In the genomic region with DNA sequence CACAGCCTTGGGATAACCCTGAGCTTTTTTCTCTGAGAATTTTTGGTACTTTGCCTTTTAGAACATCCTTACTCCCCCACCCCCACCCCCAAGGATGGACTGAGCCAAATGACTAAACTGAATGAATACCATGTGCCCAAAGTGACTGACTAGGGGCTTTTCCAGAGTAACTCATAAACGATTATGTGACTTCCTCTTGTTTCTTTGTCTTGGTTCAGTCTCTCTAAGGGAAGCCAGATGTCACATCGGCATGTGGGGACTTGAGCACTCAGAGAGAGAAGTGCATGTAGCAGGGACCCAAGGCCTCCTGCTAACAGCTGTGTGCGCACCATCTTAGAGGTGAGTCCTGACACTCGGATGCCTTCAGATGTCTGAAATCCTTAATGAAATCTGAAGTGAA, we compare ENCODE assay signal across 19 mouse cellular contexts.
DNase-seq lines count a peak whose midpoint lies in the region; ATAC-seq and TF ChIP-seq lines count a peak whose summit lies in the region.
"Had no signal": no experiment of that assay in that cellular context is flagged by ENCODE, and none has a peak within 500 bp of the region (broad histone marks: within the 10 kb centered on the region; RNA-seq: fewer than 3 reads in every experiment).

No protein-coding gene starts in this region.

- ATAC-seq in G1E (ENCODE audit: extremely low read depth, insufficient number of reproducible peaks, low FRiP score, poor library complexity, severe bottlenecking), result peak; percentile 54
- ATAC-seq in embryonic facial prominence, embryonic 11.5 days (replicated peaks; ENCODE audit: insufficient number of reproducible peaks, low FRiP score, low TSS enrichment, low read depth), result peak; percentile 70; the same call in 1 of the 2 replicates
- no peak for ATAC-seq in limb, embryonic 11.5 days (ENCODE audit: insufficient number of reproducible peaks, low FRiP score, low TSS enrichment, low read depth)
- no peak; the same call in 1 of the 2 replicates for ATAC-seq in megakaryocyte progenitor cell, adult 5-6 weeks (replicated peaks; ENCODE audit: poor library complexity)
- ATAC-seq: CD4-positive, CD25-positive, alpha-beta regulatory T cell, adult 4 months; forebrain, postnatal 0 days; hindbrain, postnatal 0 days; midbrain, embryonic 15.5 days had no signal

- no peak for TF ChIP-seq CTCF in G1E (IDR thresholded peaks at IDR 0.05; ENCODE audit: low read depth, low read length)

- no peak overlapping the region for H3K4me3 ChIP-seq in G1E (ENCODE audit: low read depth, low read length)
- no peak overlapping the region for H3K4me3 ChIP-seq in embryonic facial prominence, embryonic 11.5 days (ENCODE audit: low read depth, low read length)
- no peak overlapping the region for H3K4me3 ChIP-seq in limb, embryonic 11.5 days (ENCODE audit: low read depth, low read length)
- H3K4me3 ChIP-seq: gastrocnemius, adult 2 months; lung, embryonic 15.5 days; midbrain, embryonic 15.5 days had no signal

- 37% methylated on average over 4 of the region's 4 CpGs for WGBS in embryonic facial prominence, embryonic 11.5 days
- WGBS in limb, embryonic 11.5 days, result 20% methylated on average over 4 of the region's 4 CpGs

- H3K4me1 ChIP-seq in G1E (ENCODE audit: insufficient read depth, low read depth, low read length), result peaks cover 28% of the 10 kb centered on the region
- no peaks in the 10 kb centered on the region for H3K4me1 ChIP-seq in embryonic facial prominence, embryonic 11.5 days (ENCODE audit: control insufficient read depth, insufficient read depth, low read length)
- H3K4me1 ChIP-seq in limb, embryonic 11.5 days (ENCODE audit: control insufficient read depth, insufficient read depth, low read length), result no peaks in the 10 kb centered on the region
- H3K4me1 ChIP-seq: lung, embryonic 15.5 days; midbrain, embryonic 15.5 days had no signal

- H3K27ac ChIP-seq in embryonic facial prominence, embryonic 11.5 days (replicated peaks; ENCODE audit: low read depth, low read length), result no peak overlapping the region
- no peak overlapping the region for H3K27ac ChIP-seq in limb, embryonic 11.5 days (replicated peaks; ENCODE audit: low read depth, low read length)
- H3K27ac ChIP-seq: gastrocnemius, adult 2 months; hindbrain, postnatal 0 days; lung, embryonic 15.5 days; macrophage; midbrain, embryonic 15.5 days had no signal

- H3K9me3 ChIP-seq in G1E (replicated peaks), result no peaks in the 10 kb centered on the region
- H3K9me3 ChIP-seq in embryonic facial prominence, embryonic 11.5 days (replicated peaks; ENCODE audit: control insufficient read depth, low read length), result no peaks in the 10 kb centered on the region
- H3K9me3 ChIP-seq in limb, embryonic 11.5 days (ENCODE audit: control insufficient read depth, low read length), result no peaks in the 10 kb centered on the region
- H3K9me3 ChIP-seq: lung, embryonic 15.5 days; midbrain, embryonic 15.5 days had no signal

- no peak overlapping the region for H3K4me2 ChIP-seq in embryonic facial prominence, embryonic 11.5 days (ENCODE audit: low read depth, low read length)
- no peak overlapping the region for H3K4me2 ChIP-seq in limb, embryonic 11.5 days (ENCODE audit: low read depth, severe bottlenecking)
- H3K4me2 ChIP-seq: lung, embryonic 15.5 days; midbrain, embryonic 15.5 days had no signal

- DNase-seq in A20 (ENCODE audit: low read depth, low spot score) (peak; percentile 54), G1E (ENCODE audit: low spot score) (no peak)
- peak; percentile 72 for DNase-seq in embryonic facial prominence, embryonic 11.5 days (ENCODE audit: low spot score)
- DNase-seq in limb, embryonic 11.5 days (ENCODE audit: low spot score), result peak; percentile 44
- no peak for DNase-seq in urinary bladder, adult 18-20 months (ENCODE audit: low spot score in 2 of 2)
- no peak for DNase-seq in kidney, postnatal 10 days
- DNase-seq: adrenal gland, postnatal 10 days; cerebellum, adult 18-20 months; forebrain, postnatal 0 days; gastrocnemius, adult 2 months; heart, postnatal 14 days; kidney, adult 2 months; kidney, postnatal 4 days had no signal

- no peaks in the 10 kb centered on the region for H3K36me3 ChIP-seq in G1E (replicated peaks)
- no peaks in the 10 kb centered on the region for H3K36me3 ChIP-seq in embryonic facial prominence, embryonic 11.5 days (replicated peaks; ENCODE audit: control insufficient read depth, insufficient read depth, low read depth, low read length)
- no peaks in the 10 kb centered on the region for H3K36me3 ChIP-seq in limb, embryonic 11.5 days (ENCODE audit: control insufficient read depth, insufficient read depth, low read length)
- H3K36me3 ChIP-seq: lung, embryonic 15.5 days; midbrain, embryonic 15.5 days had no signal

- 0 out of 2 replicates have a peak, but pooled peaks cover 2% of the 10 kb centered on the region for H3K27me3 ChIP-seq in G1E (ENCODE audit: insufficient read depth, low read length)
- H3K27me3 ChIP-seq in embryonic facial prominence, embryonic 11.5 days (ENCODE audit: control insufficient read depth, insufficient read depth, low read length), result no peaks in the 10 kb centered on the region
- no peaks in the 10 kb centered on the region for H3K27me3 ChIP-seq in limb, embryonic 11.5 days (ENCODE audit: control insufficient read depth, insufficient read depth, low read length)
- H3K27me3 ChIP-seq: lung, embryonic 15.5 days; midbrain, embryonic 15.5 days had no signal

- no peak overlapping the region for H3K9ac ChIP-seq in embryonic facial prominence, embryonic 11.5 days (replicated peaks; ENCODE audit: low read length)
- H3K9ac ChIP-seq in limb, embryonic 11.5 days (ENCODE audit: low read length), result no peak overlapping the region
- H3K9ac ChIP-seq: forebrain, postnatal 0 days; lung, embryonic 15.5 days; midbrain, embryonic 15.5 days had no signal

Comparison
In these comparisons a context has a peak if more than half of its experiments do, and no peak if none do; other contexts are left out.
1. DNase-seq: peak in A20 (single experiment), embryonic facial prominence, embryonic 11.5 days (single experiment) and limb, embryonic 11.5 days (single experiment); none in G1E (single experiment), urinary bladder, adult 18-20 months (0 of 2) and kidney, postnatal 10 days (single experiment).
2. ATAC-seq: peak in G1E (single experiment) and embryonic facial prominence, embryonic 11.5 days (single experiment); none in limb, embryonic 11.5 days (single experiment) and megakaryocyte progenitor cell, adult 5-6 weeks (single experiment).